Mouse (Mus musculus) neural tube, embryonic 11.5 days (tissue): ENCODE results near the gene E2f2. TPM values are rescaled to one million over a fixed set of nuclear protein-coding genes. Genes with fewer than 3 reads are reported as not detected.

Experiments used
- ATAC-seq: fragments of 200-750 bp; cut with Nextera tagmentation; 2 replicates; pipeline ENCODE4 v1.8.0; 2017; ENCODE audit warnings: moderate number of reproducible peaks, mild to moderate bottlenecking, moderate TSS enrichment, moderate library complexity; ENCODE audit not compliant: insufficient read depth, low FRiP score, low TSS enrichment
- DNase-seq: peaks from one replicate; pipeline ENCODE4 v3.0.0-alpha.2; 2015; ENCODE audit warnings: low spot score
- H3K27ac ChIP-seq: fragments of 300-500 bp; sonication (generic); 2 replicates; pipeline ENCODE4 v1.5.1; 2014; ENCODE audit warnings: low read depth, mild to moderate bottlenecking, low read length
- H3K27me3 ChIP-seq: fragments of 300-500 bp; sonication (generic); 2 replicates; pipeline ENCODE4 v1.6.1; 2014; ENCODE audit warnings: mild to moderate bottlenecking, low read length, mixed read lengths; ENCODE audit not compliant: control insufficient read depth, insufficient read depth
- H3K36me3 ChIP-seq: fragments of 300-500 bp; sonication (generic); 2 replicates; pipeline ENCODE4 v1.6.1; 2014; ENCODE audit warnings: mild to moderate bottlenecking, low read length, moderate library complexity, mixed read lengths; ENCODE audit not compliant: control insufficient read depth, insufficient read depth
- H3K4me1 ChIP-seq: fragments of 300-500 bp; sonication (generic); 2 replicates; pipeline ENCODE4 v1.6.1; 2014; ENCODE audit warnings: low read length, mixed read lengths; ENCODE audit not compliant: control insufficient read depth, insufficient read depth
- H3K4me2 ChIP-seq: fragments of 300-500 bp; sonication (generic); 2 replicates; pipeline ENCODE4 v1.6.1; 2014; ENCODE audit warnings: low read depth, mild to moderate bottlenecking, moderate library complexity
- H3K4me3 ChIP-seq: fragments of 300-500 bp; sonication (generic); 2 replicates; pipeline ENCODE4 v1.5.1; 2014; ENCODE audit warnings: low read depth, low read length
- H3K9ac ChIP-seq: fragments of 300-500 bp; sonication (generic); 2 replicates; pipeline ENCODE4 v1.6.1; 2014; ENCODE audit warnings: mild to moderate bottlenecking, low read length
- H3K9me3 ChIP-seq: fragments of 300-500 bp; sonication (generic); 2 replicates; pipeline ENCODE4 v1.6.1; 2016; ENCODE audit warnings: low read length; ENCODE audit not compliant: control insufficient read depth
- WGBS: fragments of 180-500 bp; shearing (Covaris S2); extraction: QIAGEN DNeasy Blood & Tissue Kit; methylation state at CpG from one replicate; pipeline ENCODE4 v1.1.7; 2014; 5-methylcytosine and 5-hydroxymethylcytosine counted together
- polyA plus RNA-seq: library from polyadenylated mRNA; unstranded; fragments of >200 nt; fragmentation: Nextera tagmentation; extraction: Ambion mirVana; gene quantifications from 2 replicates; pipeline ENCODE4 v1.2.1, GENCODE M21; 2014

E2f2 gene
- polyA plus RNA-seq, 1 experiment from 2014 or later: 7.2 TPM

DNA sequence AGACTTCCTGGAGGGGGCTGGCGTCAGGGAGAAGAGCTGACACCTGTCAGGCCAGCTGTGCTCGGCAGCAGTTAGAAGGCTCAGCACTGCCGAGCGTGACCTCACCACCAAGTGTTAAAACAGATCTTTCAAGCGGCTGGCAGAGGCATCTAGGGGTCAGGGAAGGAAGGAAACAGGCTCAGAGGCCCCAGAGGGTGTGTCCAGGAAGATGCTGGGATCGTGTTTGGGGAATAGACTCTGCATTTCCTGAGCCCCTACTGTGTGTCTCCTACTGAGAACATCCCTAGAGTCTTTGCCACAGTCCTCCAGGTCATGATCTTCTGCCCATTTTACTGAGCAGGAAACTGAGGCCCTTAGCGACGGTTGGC is 5.0 kb downstream of the E2f2 start:
- DNase-seq (no peak), ATAC-seq (no peak)
- peak overlapping the region; percentile 4; the same call in 1 of the 2 replicates for H3K4me2 ChIP-seq
- peaks cover 23% of the 10 kb centered on the region for H3K4me1 ChIP-seq
- H3K36me3 ChIP-seq: no peaks in the 10 kb centered on the region; the same call in 1 of the 2 replicates
- H3K27me3 ChIP-seq: no peaks in the 10 kb centered on the region
- 42% methylated on average over 8 of the region's 8 CpGs for WGBS
- no peaks in the 10 kb centered on the region for H3K9me3 ChIP-seq
- H3K9ac ChIP-seq: peak overlapping the region; percentile 6; the same call in 1 of the 2 replicates
- peak overlapping the region; percentile 27; the same call in 1 of the 2 replicates for H3K27ac ChIP-seq
- H3K4me3 ChIP-seq: no peak overlapping the region

DNA sequence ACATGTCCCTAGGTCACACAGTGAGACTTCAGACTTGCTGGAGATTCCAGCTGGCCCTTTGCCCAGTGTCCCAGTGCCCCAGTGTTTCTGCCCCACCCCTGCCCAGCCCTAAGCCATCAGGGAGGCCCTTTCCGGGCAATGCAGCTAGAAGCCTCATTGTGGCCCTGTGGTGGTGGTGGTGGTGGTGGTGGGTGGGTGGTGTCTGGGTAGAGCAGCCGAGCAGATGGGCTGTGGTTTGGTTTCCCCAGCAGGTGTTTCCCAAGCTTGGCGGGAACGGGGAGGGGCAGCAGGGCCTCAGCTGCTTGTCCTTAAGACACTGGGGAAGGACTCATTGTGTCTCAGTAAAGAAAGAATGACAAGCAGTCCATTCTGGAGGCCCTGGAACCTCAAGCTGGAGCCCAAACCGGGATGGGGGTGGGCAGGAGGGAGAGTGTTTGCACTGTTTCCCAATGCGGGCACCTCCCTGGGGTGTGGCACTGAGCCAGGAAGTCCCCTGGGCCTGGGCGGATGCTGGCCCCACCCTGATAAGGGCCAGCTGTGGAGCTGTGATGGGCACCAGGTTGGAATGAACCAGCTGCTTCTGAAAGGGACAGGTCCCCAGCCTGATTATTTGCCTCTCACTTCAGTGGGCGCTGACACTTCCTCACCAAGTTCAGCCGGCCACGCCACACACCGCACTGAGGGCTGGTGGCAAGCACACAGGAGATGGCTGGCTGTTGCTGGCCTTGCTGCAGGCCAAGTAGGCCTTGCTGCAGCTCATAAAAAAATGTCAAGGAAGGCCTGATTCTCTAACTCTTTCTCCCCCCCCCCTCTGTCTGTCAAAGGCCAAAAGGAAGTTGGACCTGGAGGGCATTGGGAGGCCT is 5.6 kb downstream of the E2f2 start:
- WGBS: 57% methylated on average over 11 of the region's 11 CpGs
- peak overlapping the region; percentile 36; the same call in 1 of the 2 replicates for H3K27ac ChIP-seq

DNA sequence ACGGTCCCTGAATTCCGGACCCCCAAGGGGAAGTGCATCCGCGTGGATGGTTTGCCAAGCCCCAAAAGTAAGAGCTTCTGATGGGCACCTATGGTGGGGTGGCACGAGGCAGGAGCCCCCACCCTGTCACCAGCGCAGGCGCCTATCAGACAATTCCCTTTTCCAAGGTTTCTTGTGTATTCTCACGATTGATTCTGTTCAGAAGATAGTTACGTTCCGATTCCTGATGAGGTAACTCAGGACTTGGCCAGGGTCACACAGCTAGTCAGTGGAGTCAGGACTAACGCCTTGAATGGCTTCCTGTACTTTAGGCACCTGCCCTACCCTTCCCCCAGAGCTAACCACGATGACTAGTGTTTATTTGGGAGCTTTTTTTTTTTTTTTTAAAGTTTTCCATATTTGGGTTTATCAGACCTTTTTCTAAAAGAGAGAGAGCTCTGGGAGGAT is 6.3 kb downstream of the E2f2 start:
- H3K4me3 ChIP-seq: no peak overlapping the region; the same call in 1 of the 2 replicates
- H3K9me3 ChIP-seq: no peaks in the 10 kb centered on the region
- H3K27ac ChIP-seq: peak overlapping the region; percentile 36; the same call in 1 of the 2 replicates
- peak overlapping the region; percentile 4; the same call in 1 of the 2 replicates for H3K4me2 ChIP-seq
- no peak for DNase-seq
- no peaks in the 10 kb centered on the region for H3K27me3 ChIP-seq
- WGBS: 86% methylated on average over 12 of the region's 12 CpGs
- H3K36me3 ChIP-seq: no peaks in the 10 kb centered on the region; the same call in 1 of the 2 replicates
- H3K4me1 ChIP-seq: peaks cover 20% of the 10 kb centered on the region
- H3K9ac ChIP-seq: no peak overlapping the region
- ATAC-seq: no peak

More for the DNA sequence above, 5.6 kb downstream of the E2f2 start:
- H3K9ac ChIP-seq: no peak overlapping the region
- peak; percentile 43 for DNase-seq
- H3K27me3 ChIP-seq: no peaks in the 10 kb centered on the region
- ATAC-seq: no peak
- H3K36me3 ChIP-seq: no peaks in the 10 kb centered on the region; the same call in 1 of the 2 replicates
- no peaks in the 10 kb centered on the region for H3K9me3 ChIP-seq
- H3K4me1 ChIP-seq: peaks cover 20% of the 10 kb centered on the region
- H3K4me2 ChIP-seq: peak overlapping the region; percentile 4; the same call in 1 of the 2 replicates
- H3K4me3 ChIP-seq: no peak overlapping the region; the same call in 1 of the 2 replicates

DNA sequence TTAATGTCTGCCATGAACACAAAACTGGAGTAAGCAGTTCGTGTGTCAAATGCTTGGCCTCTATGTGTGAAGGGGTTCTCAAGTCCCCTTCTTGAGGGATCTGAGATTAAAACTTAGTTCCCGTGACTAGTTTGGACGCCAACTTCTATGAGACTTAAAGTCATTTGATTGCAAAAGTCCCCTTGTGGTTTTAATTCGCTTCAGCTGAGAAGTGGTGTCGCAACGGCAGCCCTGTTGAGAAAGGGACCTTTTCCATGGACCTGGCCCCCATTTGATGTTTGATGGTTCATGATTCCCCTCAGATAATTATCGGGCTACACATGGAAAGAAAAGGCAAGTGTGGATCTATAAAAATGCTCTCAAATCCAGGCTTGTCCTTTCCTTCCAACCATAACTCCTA is 7.3 kb downstream of the E2f2 start:
- no peak overlapping the region for H3K4me2 ChIP-seq
- ATAC-seq (no peak), DNase-seq (no peak)
- H3K4me1 ChIP-seq: peaks cover 14% of the 10 kb centered on the region
- no peaks in the 10 kb centered on the region for H3K9me3 ChIP-seq
- no peak overlapping the region for H3K4me3 ChIP-seq
- H3K36me3 ChIP-seq: no peaks in the 10 kb centered on the region; the same call in 1 of the 2 replicates
- WGBS: 91% methylated on average over 7 of the region's 7 CpGs
- H3K27ac ChIP-seq: no peak overlapping the region
- no peaks in the 10 kb centered on the region for H3K27me3 ChIP-seq
- no peak overlapping the region for H3K9ac ChIP-seq

DNA sequence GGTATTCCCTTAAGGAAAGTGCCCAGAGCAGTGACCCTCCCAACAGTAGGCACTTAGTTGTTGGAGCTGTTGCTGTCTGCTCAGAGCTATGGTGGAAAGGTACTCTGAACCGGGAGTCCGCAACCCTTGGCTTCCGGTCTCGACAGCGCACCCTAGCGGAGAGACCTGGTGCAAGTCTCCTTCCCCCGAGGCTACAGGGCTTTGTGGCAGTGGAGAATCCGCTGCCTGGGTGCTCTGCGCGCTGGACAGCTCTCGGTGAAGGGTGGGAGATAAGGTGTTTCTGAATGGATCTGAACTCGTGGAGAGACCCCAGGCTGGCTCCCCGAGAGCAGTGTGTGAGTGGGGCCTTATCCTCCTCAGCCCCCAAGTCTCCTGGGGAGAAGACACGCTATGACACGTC is 7.8 kb downstream of the E2f2 start:
- WGBS: 4% methylated on average over 15 of the region's 15 CpGs
- Histone ChIP-seq H3K27me3 (no peaks in the 10 kb centered on the region), H3K36me3 (no peaks in the 10 kb centered on the region; the same call in 1 of the 2 replicates), H3K27ac (no peak overlapping the region), H3K4me3 (peak overlapping the region; percentile 31), H3K9ac (peak overlapping the region; percentile 27; the same call in 1 of the 2 replicates), H3K4me2 (peak overlapping the region; percentile 53), H3K9me3 (no peaks in the 10 kb centered on the region), H3K4me1 (peaks cover 14% of the 10 kb centered on the region)
- ATAC-seq (peak; percentile 50), DNase-seq (peak; percentile 90)

DNA sequence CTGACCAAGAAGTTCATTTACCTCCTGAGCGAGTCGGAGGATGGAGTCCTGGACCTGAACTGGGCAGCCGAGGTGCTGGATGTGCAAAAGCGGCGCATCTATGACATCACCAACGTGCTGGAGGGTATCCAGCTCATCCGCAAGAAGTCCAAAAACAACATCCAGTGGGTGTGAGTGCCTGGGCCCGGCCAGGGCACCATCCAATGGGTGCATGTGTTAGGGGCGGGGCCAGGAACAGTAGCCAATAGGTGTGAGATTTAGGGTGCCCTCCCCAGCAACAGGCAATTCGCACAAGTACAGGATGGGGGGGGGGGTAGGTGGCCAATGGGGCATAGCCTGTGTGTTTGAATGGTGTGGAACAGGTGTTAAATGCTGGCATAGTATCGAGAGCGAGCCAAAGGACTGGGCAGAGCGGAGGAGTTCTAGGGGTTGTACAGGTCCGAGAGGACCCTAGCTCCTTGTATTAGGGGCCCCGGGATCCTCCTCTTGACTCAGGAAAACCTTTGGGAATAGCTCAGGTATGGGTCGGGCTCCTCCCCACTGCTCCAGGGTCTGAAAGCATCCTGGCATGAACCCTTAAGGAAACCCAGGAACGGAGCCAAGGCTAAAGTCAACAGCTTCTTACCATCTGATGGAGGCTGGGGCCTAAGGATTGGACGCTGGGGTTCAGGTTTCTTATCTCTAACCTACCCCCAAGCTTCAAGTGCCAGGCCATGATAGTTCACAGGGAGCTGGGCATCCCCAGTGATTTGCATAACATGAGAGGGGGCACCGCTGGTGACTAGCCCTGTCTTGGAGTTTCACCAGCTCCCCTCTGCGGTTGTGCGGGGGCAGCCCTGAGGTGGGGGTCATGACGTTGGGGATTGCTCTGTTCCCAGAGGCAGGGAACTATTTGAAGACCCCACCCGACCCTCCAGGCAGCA is 8.5 kb downstream of the E2f2 start:
- no peaks in the 10 kb centered on the region; the same call in 1 of the 2 replicates for H3K36me3 ChIP-seq
- H3K27me3 ChIP-seq: no peaks in the 10 kb centered on the region
- peak overlapping the region; percentile 31 for H3K4me3 ChIP-seq
- H3K27ac ChIP-seq: no peak overlapping the region
- peaks cover 14% of the 10 kb centered on the region for H3K4me1 ChIP-seq
- ATAC-seq (peak; percentile 81), DNase-seq (peak; percentile 71)
- H3K9ac ChIP-seq: peak overlapping the region; percentile 27; the same call in 1 of the 2 replicates
- H3K4me2 ChIP-seq: peak overlapping the region; percentile 53
- 15% methylated on average over 23 of the region's 23 CpGs for WGBS
- no peaks in the 10 kb centered on the region for H3K9me3 ChIP-seq

DNA sequence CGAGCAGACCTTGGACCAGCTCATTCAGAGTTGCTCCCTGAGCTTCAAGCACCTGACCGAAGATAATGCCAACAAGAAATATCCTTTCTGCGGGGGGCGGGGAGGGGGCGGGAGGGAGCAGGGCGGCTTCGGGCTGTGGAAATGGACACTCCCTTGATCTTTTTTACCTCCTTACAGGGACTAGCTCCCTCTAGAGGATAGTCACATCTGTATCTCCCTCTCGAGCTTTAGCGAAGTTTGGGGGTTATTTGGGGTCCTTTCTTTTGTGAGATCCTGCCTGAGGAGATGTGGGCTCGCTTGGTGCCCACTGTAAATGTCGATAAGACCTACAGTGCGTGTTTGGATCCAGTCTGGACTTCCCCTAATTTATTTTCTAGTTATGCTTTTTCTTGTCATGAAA is 9.2 kb downstream of the E2f2 start:
- H3K27ac ChIP-seq: no peak overlapping the region
- peaks cover 8% of the 10 kb centered on the region; the same call in 1 of the 2 replicates for H3K4me1 ChIP-seq
- DNase-seq (no peak), ATAC-seq (no peak)
- H3K27me3 ChIP-seq: no peaks in the 10 kb centered on the region
- peaks cover 2% of the 10 kb centered on the region; the same call in 1 of the 2 replicates for H3K36me3 ChIP-seq
- H3K4me3 ChIP-seq: no peak overlapping the region
- H3K9me3 ChIP-seq: no peaks in the 10 kb centered on the region
- H3K9ac ChIP-seq: no peak overlapping the region
- WGBS: 30% methylated on average over 12 of the region's 12 CpGs
- no peak overlapping the region; the same call in 1 of the 2 replicates for H3K4me2 ChIP-seq

DNA sequence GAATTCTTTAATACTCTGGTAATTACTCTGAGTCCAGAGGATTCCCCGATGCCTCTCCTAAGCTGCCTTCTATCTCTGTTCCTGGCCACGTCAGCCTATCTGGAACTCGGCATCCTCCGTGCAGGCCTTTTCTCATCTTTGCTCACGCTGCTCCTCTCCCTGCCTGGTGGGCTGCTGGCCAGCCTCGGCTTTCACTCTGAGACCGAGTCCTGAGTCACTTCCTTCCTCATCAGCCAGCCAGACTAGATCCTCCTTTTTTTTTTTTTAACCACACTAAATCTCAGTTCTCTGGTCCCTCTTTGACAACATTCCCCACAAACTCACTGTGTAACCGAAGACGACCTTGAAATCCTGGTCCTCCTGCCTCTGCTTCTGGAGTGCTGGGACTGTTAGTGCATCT is 13.2 kb downstream of the E2f2 start:
- Histone ChIP-seq H3K4me2 (no peak overlapping the region), H3K27me3 (no peaks in the 10 kb centered on the region), H3K9me3 (no peaks in the 10 kb centered on the region), H3K4me1 (no peaks in the 10 kb centered on the region), H3K9ac (no peak overlapping the region), H3K4me3 (no peak overlapping the region), H3K36me3 (peaks cover 7% of the 10 kb centered on the region; the same call in 1 of the 2 replicates), H3K27ac (no peak overlapping the region)
- 89% methylated on average over 9 of the region's 9 CpGs for WGBS
- ATAC-seq (no peak), DNase-seq (no peak)
